Mouse (Mus musculus) heart, adult 9 months (tissue): ENCODE data around the gene Myo3b.
A peak's percentile ranks its signal among the peaks of the same experiment; 100 is the strongest.
"Not testable (repeated sequence)": the region's sequence is repeated elsewhere in the genome, so short reads cannot be mapped to it uniquely, and the experiment has no call there.

Source experiments
- DNase-seq, 2 experiments: peaks; one replicate each; pipeline ENCODE4 v3.0.0; 2022; ENCODE audit warnings: low spot score in 2 of 2

Myo3b gene

GRCm38 (mm10) chr2:70038752-70039151 lies at the start of gene Myo3b:
Gene Myo3b (plus strand): TSS chr2:70039126.
- DNase-seq, result no peak

- DNase-seq, result no peak
Measured at GRCm38 (mm10) chr2:69989224-69989623, 49.7 kb upstream of the Myo3b start.

GRCm38 (mm10) chr2:69990647-69991046 lies 48.3 kb upstream of the Myo3b start:
- DNase-seq, result no peak

- not testable (repeated sequence) for DNase-seq
Measured at GRCm38 (mm10) chr2:69994082-69994736, 44.7 kb upstream of the Myo3b start.

- DNase-seq, result no peak
Measured at GRCm38 (mm10) chr2:69994779-69995178, 44.1 kb upstream of the Myo3b start.

- DNase-seq, result no peak
Measured at GRCm38 (mm10) chr2:69999097-69999770, 39.7 kb upstream of the Myo3b start.

- no peak for DNase-seq
Measured at GRCm38 (mm10) chr2:70000316-70000715, 38.6 kb upstream of the Myo3b start.

- DNase-seq, result no peak
Measured at GRCm38 (mm10) chr2:70006492-70006891, 32.4 kb upstream of the Myo3b start.

- DNase-seq, result no peak
Measured at GRCm38 (mm10) chr2:70012941-70013340, 26.0 kb upstream of the Myo3b start.

GRCm38 (mm10) chr2:70018236-70018635 lies 20.7 kb upstream of the Myo3b start:
- peak in 1 of 2 experiments; percentile 18 for DNase-seq

GRCm38 (mm10) chr2:70024454-70024853 lies 14.5 kb upstream of the Myo3b start:
- no peak for DNase-seq

- DNase-seq, result no peak
Measured at GRCm38 (mm10) chr2:70025711-70026110, 13.2 kb upstream of the Myo3b start.

- no peak for DNase-seq
Measured at GRCm38 (mm10) chr2:70031472-70031871, 7.5 kb upstream of the Myo3b start.

- DNase-seq, result no peak
Measured at GRCm38 (mm10) chr2:70034895-70035294, 4.0 kb upstream of the Myo3b start.

GRCm38 (mm10) chr2:70035358-70035757 lies 3.6 kb upstream of the Myo3b start:
- DNase-seq, result no peak

- DNase-seq, result no peak
Measured at GRCm38 (mm10) chr2:70037221-70037620, 1.7 kb upstream of the Myo3b start.

- no peak for DNase-seq
Measured at GRCm38 (mm10) chr2:70044466-70044865, 5.5 kb downstream of the Myo3b start.

GRCm38 (mm10) chr2:70047868-70048267 lies 8.9 kb downstream of the Myo3b start:
- no peak for DNase-seq

- no peak for DNase-seq
Measured at GRCm38 (mm10) chr2:70053803-70054202, 14.9 kb downstream of the Myo3b start.

GRCm38 (mm10) chr2:70058201-70058600 lies 19.3 kb downstream of the Myo3b start:
- DNase-seq, result no peak

GRCm38 (mm10) chr2:70060359-70061345 lies 21.7 kb downstream of the Myo3b start:
- no peak for DNase-seq

GRCm38 (mm10) chr2:70065116-70065515 lies 26.2 kb downstream of the Myo3b start:
- DNase-seq, result no peak
